Mouse (Mus musculus) liver, postnatal 0 days (tissue): ENCODE measurements around the gene Pmm1.

Experiments used
- CTCF ChIP-seq: sonication (generic); IDR thresholded peaks from 2 replicates; pipeline ENCODE4 v1.5.1; 2016; ENCODE audit warnings: antibody characterized with exemption, low read depth
- EP300 ChIP-seq: IDR thresholded peaks from 2 replicates; pipeline ENCODE4 v1.6.1; 2016; ENCODE audit warnings: antibody characterized with exemption, low read depth, mild to moderate bottlenecking

GRCm38 (mm10) chr15:81932951-81933470 lies 27.7 kb downstream of the Pmm1 start:
- TF ChIP-seq CTCF, result no peak
- TF ChIP-seq EP300, result no peak
